Mouse (Mus musculus) neural tube, embryonic 13.5 days (tissue): ENCODE measurements at regions not wholly inside any gene's neighbourhood (a gene's known extent, or its start where the extent isn't known, plus 50 kb on each side); places are given as distances from the start of the nearest gene placed in this dataset.

ENCODE experiments used
- ATAC-seq: fragments of 200-750 bp; cut with Nextera tagmentation; 2 replicates; pipeline ENCODE4 v1.8.0; 2017; ENCODE audit warnings: low read depth, mild to moderate bottlenecking, moderate TSS enrichment, moderate library complexity
- H3K27ac ChIP-seq: fragments of 300-500 bp; sonication (generic); replicated peaks from 2 replicates; pipeline ENCODE4 v1.5.1; 2015; ENCODE audit warnings: moderate library complexity, mild to moderate bottlenecking, inconsistent platforms
- H3K27me3 ChIP-seq: fragments of 300-500 bp; sonication (generic); 2 replicates; pipeline ENCODE4 v1.6.1; 2015; ENCODE audit warnings: mild to moderate bottlenecking, inconsistent platforms
- H3K36me3 ChIP-seq: fragments of 300-500 bp; sonication (generic); 2 replicates; pipeline ENCODE4 v1.6.1; 2015; ENCODE audit warnings: mild to moderate bottlenecking, inconsistent platforms
- H3K4me1 ChIP-seq: fragments of 300-500 bp; sonication (generic); replicated peaks from 2 replicates; pipeline ENCODE4 v1.6.1; 2015; ENCODE audit warnings: inconsistent platforms
- H3K4me2 ChIP-seq: fragments of 300-500 bp; sonication (generic); 2 replicates; pipeline ENCODE4 v1.6.1; 2015; ENCODE audit warnings: inconsistent platforms, mild to moderate bottlenecking, moderate library complexity
- H3K4me3 ChIP-seq: fragments of 300-500 bp; sonication (generic); 2 replicates; pipeline ENCODE4 v1.5.1; 2015; ENCODE audit warnings: mild to moderate bottlenecking, inconsistent platforms
- H3K9ac ChIP-seq: fragments of 300-500 bp; sonication (generic); 2 replicates; pipeline ENCODE4 v1.6.1; 2015; ENCODE audit warnings: moderate library complexity, mild to moderate bottlenecking, inconsistent platforms
- H3K9me3 ChIP-seq: fragments of 300-500 bp; sonication (generic); 2 replicates; pipeline ENCODE4 v1.6.1; 2016; ENCODE audit warnings: inconsistent platforms
- WGBS: fragments of 180-500 bp; shearing (Covaris S2); methylation state at CpG from one replicate; pipeline ENCODE4 v1.1.7; 2015; 5-methylcytosine and 5-hydroxymethylcytosine counted together

- no peak overlapping the region for H3K9ac ChIP-seq
- no peaks in the 10 kb centered on the region for H3K9me3 ChIP-seq
- H3K27ac ChIP-seq = no peak overlapping the region
- no peak overlapping the region for H3K4me3 ChIP-seq
- H3K27me3 ChIP-seq = no peaks in the 10 kb centered on the region
- no peaks in the 10 kb centered on the region for H3K36me3 ChIP-seq
- H3K4me2 ChIP-seq = no peak overlapping the region
- 86% methylated on average over 3 of the region's 3 CpGs for WGBS
- no peaks in the 10 kb centered on the region for H3K4me1 ChIP-seq
- no peak for ATAC-seq
These were observed 349.6 kb upstream of the Got2 start for GRCm38 (mm10) chr8:96237940-96238339.

- Histone ChIP-seq H3K27ac (no peak overlapping the region), H3K9me3 (no peaks in the 10 kb centered on the region), H3K4me1 (0 out of 2 replicates have a peak, but pooled peaks cover 6% of the 10 kb centered on the region), H3K4me3 (no peak overlapping the region), H3K4me2 (no peak overlapping the region), H3K9ac (no peak overlapping the region), H3K36me3 (no peaks in the 10 kb centered on the region), H3K27me3 (no peaks in the 10 kb centered on the region)
- 29% methylated on average over 4 of the region's 4 CpGs for WGBS
- ATAC-seq = no peak
These were observed 342.1 kb upstream of the Got2 start for GRCm38 (mm10) chr8:96230412-96230811.
